Mouse (Mus musculus) lung, postnatal 10 days (tissue): ENCODE measurements around the gene Acvr2a.
"Not testable (repeated sequence)": the region's sequence is repeated elsewhere in the genome, so short reads cannot be mapped to it uniquely, and the experiment has no call there.

Experiments used
- DNase-seq: peaks from one replicate; pipeline ENCODE4 v3.0.0; 2021

Gene Acvr2a

DNA sequence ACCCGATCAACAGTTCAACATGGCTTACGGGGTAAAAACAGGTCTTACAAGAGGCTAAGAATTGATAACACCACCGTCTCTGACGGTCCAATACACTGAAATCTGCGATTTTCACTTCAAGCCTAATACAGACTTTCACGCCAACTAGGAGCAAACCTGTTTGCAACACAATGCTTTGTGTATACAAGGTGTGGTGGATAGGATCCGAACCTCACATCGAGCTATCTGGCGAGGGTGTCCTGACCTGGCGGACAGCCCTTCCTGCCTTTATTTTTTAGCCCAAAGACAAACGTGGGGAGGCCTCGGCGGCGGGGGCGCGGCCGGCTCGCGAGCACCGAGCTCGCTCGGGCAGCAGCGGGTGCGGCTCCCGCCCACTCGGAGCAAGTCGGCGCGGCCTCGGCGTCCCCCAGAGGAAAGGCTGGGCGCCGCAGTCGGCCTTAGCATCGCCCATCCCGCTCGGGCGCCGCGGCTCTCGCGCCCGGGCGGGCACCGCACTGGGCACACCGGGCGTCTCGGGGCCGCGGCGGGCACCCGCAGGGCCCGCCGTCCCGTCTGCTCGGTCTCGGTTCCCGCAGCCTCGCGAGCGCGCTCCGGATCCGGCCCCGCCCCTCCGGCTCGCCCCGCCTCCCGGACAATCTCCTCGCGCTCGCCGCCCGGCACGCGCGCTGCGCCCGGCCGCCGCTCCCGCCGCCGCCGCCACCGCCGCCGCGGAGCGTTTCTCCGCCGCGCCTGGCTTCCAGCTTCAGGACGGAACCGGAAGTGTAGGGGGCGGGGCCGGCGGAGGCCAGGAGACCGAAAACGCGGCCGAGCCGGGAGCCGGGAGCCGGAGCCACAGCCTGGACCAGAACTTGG is at the start of gene Acvr2a:
Gene Acvr2a, plus strand, starts transcription at position 739 of the 852 bp plus-strand sequence.
- peak; percentile 95 for DNase-seq

DNA sequence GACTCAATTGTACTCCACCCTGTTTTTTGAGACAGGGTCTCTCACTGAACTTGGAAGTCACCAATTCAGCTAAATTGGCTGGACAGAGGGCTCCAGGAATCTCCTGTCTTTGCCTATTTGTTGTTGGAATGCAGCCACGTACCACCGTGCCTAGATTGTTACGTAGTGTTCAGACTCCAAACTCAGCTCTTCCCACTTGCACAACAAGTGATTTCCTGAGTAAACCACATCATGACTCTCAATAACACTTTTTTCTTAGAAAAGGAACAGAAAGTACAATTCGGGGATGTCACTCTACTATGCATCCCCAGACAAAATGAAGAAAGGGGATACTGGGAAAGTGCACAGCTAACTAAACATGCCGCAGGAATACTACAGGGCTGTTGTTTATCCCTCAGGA is 47.4 kb upstream of the Acvr2a start:
- DNase-seq: no peak

DNA sequence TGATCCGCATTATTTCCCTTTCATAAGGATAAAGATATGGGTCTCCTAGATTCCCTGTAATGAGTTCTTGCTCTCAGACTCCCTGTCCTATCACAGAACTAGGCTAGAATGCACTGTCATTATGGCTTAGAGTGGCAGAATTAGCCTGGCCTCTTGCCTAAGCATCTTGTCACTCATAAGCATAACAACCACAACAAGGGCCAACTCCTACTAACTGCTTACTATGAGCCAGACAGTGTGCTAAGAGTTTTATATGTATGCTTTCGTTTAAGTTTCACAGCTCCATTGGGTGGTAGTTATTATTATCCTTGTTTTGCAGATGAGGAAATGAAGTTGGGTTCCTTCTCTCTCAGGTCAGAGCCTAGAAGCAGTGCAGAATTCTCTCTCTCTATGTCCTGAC is 46.1 kb upstream of the Acvr2a start:
- no peak for DNase-seq

GRCm38 (mm10) chr2:48768219-48768618 is 45.7 kb upstream of the Acvr2a start:
- no peak for DNase-seq

- DNase-seq: no peak
These were observed 43.8 kb upstream of the Acvr2a start for GRCm38 (mm10) chr2:48770100-48770499.

GRCm38 (mm10) chr2:48770634-48771033 is 43.3 kb upstream of the Acvr2a start:
- no peak for DNase-seq

DNA sequence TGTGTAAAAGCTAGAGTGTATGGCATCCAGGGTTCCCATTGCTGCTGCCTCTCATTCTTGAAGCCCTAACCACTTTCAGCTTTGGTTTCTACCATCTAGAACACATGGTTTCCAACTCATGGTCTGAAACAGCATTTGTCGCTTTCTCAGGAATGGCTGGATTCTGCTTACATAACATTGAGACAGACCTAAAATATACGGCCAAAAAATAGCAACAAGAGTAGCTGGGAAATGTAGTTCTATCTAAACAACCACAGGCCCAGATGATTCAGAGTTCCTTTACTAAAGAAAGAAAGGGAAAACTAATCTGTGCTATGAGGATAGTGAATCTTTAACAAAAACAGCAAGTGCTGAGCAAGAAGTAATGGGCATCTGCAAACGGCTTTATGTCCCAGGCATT is 38.6 kb upstream of the Acvr2a start:
- no peak for DNase-seq

GRCm38 (mm10) chr2:48788901-48789300 is 25.0 kb upstream of the Acvr2a start:
- DNase-seq: no peak

GRCm38 (mm10) chr2:48814223-48815038 is 522 bp downstream of the Acvr2a start:
- peak; percentile 56 for DNase-seq

- no peak for DNase-seq
These were observed 1.2 kb downstream of the Acvr2a start for GRCm38 (mm10) chr2:48815039-48815590.

GRCm38 (mm10) chr2:48816141-48817028 is 2.5 kb downstream of the Acvr2a start:
- no peak for DNase-seq

GRCm38 (mm10) chr2:48825878-48826277 is 12.0 kb downstream of the Acvr2a start:
- DNase-seq: no peak

- no peak for DNase-seq
These were observed 12.5 kb downstream of the Acvr2a start for GRCm38 (mm10) chr2:48826380-48826779.

GRCm38 (mm10) chr2:48830492-48830891 is 16.6 kb downstream of the Acvr2a start:
- no peak for DNase-seq

- no peak for DNase-seq
These were observed 18.4 kb downstream of the Acvr2a start for GRCm38 (mm10) chr2:48832305-48832704.

- DNase-seq: peak; percentile 15
These were observed 20.1 kb downstream of the Acvr2a start for GRCm38 (mm10) chr2:48833884-48834450.

DNA sequence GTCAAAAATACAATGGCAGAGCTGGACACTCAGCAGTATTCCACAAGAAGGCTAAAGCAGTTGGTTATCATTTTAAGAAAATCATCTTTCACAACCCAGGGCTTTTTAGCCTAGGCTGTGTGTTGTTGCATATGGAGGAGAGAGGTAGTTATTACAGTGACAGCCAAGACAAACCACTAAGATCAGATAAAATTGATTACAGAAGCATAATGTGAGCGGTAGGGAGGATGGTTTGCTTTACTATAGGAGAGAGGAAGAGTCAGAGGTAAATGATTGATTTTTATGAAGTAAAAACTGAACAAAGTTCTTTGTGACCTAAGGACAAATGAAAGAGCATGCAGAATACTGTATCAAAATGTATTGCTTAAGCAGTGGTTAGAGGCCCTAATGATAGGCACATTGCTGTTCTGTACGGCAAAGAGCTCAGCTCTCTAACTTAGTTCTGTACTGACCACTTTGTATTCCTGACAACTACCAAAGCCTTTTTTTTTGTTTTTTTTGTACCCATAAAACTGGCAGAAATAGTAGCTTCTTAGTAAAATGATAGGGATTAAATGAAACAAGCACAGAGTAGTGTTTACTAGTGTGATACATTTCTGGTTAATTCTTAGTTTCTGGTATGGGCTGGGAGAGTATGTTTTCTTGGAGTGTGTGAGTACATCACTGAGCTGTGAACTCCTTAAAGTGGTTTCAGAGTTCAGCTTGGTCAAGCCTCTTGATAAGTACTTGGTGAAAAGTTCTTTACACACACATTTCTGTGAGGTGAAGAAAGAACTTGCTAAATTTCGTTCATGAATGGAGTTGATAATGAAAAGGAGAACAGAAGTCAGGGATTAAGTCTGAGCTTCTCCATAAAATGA is 27.9 kb downstream of the Acvr2a start:
- DNase-seq: no peak

GRCm38 (mm10) chr2:48846689-48847398 is 32.9 kb downstream of the Acvr2a start:
- peak; percentile 29 for DNase-seq

- not testable (repeated sequence) for DNase-seq
These were observed 51.7 kb downstream of the Acvr2a start for GRCm38 (mm10) chr2:48865596-48865995.

- DNase-seq: no peak
These were observed 54.4 kb downstream of the Acvr2a start for GRCm38 (mm10) chr2:48868199-48868913.
